Mouse (Mus musculus): Measurements from ENCODE around the gene St6galnac3. TPM values are rescaled to one million over a fixed set of nuclear protein-coding genes. Genes with fewer than 3 reads are reported as not detected.

Gene St6galnac3
- polyA plus RNA-seq, 1 experiment: 13.6 TPM

DNA sequence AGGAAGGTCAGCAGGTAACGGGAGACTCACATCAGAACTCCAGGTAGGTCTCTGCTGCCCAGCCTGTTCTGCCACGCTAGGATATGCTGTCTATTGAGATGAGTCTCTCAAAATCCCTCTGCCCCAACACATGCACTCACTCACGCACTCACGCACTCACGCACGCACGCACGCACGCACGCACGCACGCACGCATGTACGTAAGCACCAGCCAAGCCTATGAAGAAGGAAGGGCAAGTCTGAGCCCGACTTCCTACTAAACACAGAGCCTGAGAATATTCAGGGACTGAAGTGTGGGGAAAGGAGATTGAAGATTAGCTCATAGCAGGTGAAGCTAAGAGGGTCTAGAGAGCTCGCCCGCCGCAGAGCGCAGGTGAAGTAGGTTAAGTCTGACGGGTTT lies 249.5 kb downstream of the St6galnac3 start:
- 94% methylated on average over 20 of the region's 20 CpGs for WGBS
- TF ChIP-seq POLR2A (IDR thresholded peaks at IDR 0.05; ENCODE audit: borderline replicate concordance, control insufficient read depth, low read depth, low read length) (no peak), CTCF (IDR thresholded peaks at IDR 0.05; ENCODE audit: control insufficient read depth, insufficient read depth, low read length) (no peak)
- no peak overlapping the region for H3K27ac ChIP-seq (ENCODE audit: control insufficient read depth, insufficient read depth, low read depth, low read length, poor library complexity)

GRCm38 (mm10) chr3:153472583-153473471 lies 252.1 kb downstream of the St6galnac3 start:
- 88% methylated on average over 11 of the region's 11 CpGs for WGBS
- H3K4me3 ChIP-seq (replicated peaks; ENCODE audit: control insufficient read depth, low read depth, low read length): no peak overlapping the region
- no peak for TF ChIP-seq POLR2A (IDR thresholded peaks at IDR 0.05; ENCODE audit: borderline replicate concordance, control insufficient read depth, low read depth, low read length)
- TF ChIP-seq CTCF (IDR thresholded peaks at IDR 0.05; ENCODE audit: control insufficient read depth, insufficient read depth, low read length): no peak
- H3K27ac ChIP-seq (ENCODE audit: control insufficient read depth, insufficient read depth, low read depth, low read length, poor library complexity): no peak overlapping the region
- H3K4me1 ChIP-seq (ENCODE audit: control insufficient read depth, insufficient read depth, low read length): no peaks in the 10 kb centered on the region; the same call in 1 of the 2 replicates

More for the DNA sequence above, 249.5 kb downstream of the St6galnac3 start:
- Histone ChIP-seq H3K4me3 (replicated peaks; ENCODE audit: control insufficient read depth, low read depth, low read length) (no peak overlapping the region), H3K4me1 (ENCODE audit: control insufficient read depth, insufficient read depth, low read length) (no peaks in the 10 kb centered on the region; the same call in 1 of the 2 replicates)

DNA sequence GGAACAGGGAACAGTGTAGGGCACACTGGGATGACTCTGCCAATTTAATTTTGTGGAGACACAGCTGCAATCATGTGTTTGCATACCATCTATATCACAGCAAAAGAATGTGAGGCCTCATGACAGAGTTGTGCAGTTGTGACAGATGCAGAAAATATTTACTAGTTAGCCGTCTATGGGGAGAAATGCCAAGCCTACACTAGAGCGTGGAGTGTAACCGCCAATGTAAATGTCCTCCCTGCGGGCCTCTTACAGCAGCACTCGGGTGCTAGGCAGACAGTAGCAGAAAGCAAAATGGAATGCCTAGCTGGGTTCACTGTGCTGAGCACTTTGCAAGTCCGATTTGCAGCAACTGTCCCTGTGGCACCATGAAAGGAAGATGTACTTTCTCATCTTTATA lies 261.1 kb downstream of the St6galnac3 start:
- H3K4me1 ChIP-seq (ENCODE audit: control insufficient read depth, insufficient read depth, low read length): no peaks in the 10 kb centered on the region
- H3K27ac ChIP-seq (ENCODE audit: control insufficient read depth, insufficient read depth, low read depth, low read length, poor library complexity): no peak overlapping the region
- TF ChIP-seq POLR2A (IDR thresholded peaks at IDR 0.05; ENCODE audit: borderline replicate concordance, control insufficient read depth, low read depth, low read length): no peak
- TF ChIP-seq CTCF (IDR thresholded peaks at IDR 0.05; ENCODE audit: control insufficient read depth, insufficient read depth, low read length): no peak
- 86% methylated on average over 6 of the region's 6 CpGs for WGBS
- H3K4me3 ChIP-seq (replicated peaks; ENCODE audit: control insufficient read depth, low read depth, low read length): no peak overlapping the region

DNA sequence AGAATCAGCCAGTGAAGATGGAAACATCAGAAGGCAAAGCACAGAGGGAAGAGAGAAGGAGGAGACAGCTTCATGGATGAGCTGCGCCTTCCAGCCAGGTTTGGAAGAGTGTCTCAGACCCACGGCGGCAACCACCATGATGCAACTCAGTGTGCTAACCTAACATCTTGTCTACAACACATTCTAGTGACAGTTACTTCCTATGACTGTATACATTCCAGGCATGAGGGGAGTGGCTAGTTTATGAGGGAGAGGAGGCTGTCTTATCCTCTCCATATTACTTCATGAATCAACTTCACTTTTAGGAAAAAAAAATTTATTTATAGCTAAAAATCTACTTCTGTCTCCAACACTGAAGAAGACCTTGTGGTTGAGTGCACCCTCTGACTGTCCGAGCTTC lies 264.8 kb downstream of the St6galnac3 start:
- Histone ChIP-seq H3K4me1 (ENCODE audit: control insufficient read depth, insufficient read depth, low read length) (no peaks in the 10 kb centered on the region), H3K4me3 (replicated peaks; ENCODE audit: control insufficient read depth, low read depth, low read length) (no peak overlapping the region), H3K27ac (ENCODE audit: control insufficient read depth, insufficient read depth, low read depth, low read length, poor library complexity) (no peak overlapping the region)
- 88% methylated on average over 4 of the region's 4 CpGs for WGBS
- TF ChIP-seq POLR2A (IDR thresholded peaks at IDR 0.05; ENCODE audit: borderline replicate concordance, control insufficient read depth, low read depth, low read length) (no peak), CTCF (IDR thresholded peaks at IDR 0.05; ENCODE audit: control insufficient read depth, insufficient read depth, low read length) (no peak)

DNA sequence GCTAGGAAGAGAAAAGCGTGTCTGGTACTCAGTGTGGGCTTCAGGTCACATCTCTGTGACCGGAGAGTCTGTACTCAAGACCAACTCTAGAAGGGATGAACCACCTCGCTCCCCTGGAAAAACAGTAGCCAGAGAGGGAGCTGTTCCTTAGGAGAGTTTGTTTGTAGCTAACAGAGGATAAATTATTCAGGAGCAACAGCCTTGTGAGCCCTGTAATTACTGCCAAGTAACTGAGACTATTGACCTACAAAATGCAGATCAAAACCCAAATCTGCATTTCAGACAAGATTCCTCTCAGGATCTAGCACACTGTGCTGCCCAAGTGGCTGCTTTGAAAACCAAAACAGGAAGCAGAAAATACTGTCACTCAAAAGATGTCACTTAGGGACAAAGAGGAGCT lies 266.4 kb downstream of the St6galnac3 start:
- H3K27ac ChIP-seq (ENCODE audit: control insufficient read depth, insufficient read depth, low read depth, low read length, poor library complexity): no peak overlapping the region

DNA sequence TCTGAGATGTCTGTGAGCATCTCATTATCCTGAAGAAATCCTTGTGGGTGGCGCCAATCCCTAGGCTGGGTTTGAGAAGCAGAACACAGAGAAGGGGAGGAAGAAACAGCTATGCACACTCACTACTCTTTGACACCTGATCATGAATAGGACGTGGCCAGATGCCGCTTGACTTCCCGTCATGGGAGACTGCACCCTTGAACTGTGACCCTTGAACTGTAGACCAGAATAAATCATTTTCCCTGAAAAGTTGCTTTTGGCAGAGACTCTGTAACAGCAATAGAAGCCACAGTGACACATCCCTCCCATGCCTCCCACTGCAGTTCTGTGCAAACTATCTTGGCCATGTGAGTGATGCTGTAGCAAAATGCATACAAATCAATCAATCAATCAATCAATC lies 267.3 kb downstream of the St6galnac3 start:
- no peaks in the 10 kb centered on the region for H3K4me1 ChIP-seq (ENCODE audit: control insufficient read depth, insufficient read depth, low read length)
- H3K27ac ChIP-seq (ENCODE audit: control insufficient read depth, insufficient read depth, low read depth, low read length, poor library complexity): no peak overlapping the region
- TF ChIP-seq CTCF (IDR thresholded peaks at IDR 0.05; ENCODE audit: control insufficient read depth, insufficient read depth, low read length) (no peak), POLR2A (IDR thresholded peaks at IDR 0.05; ENCODE audit: borderline replicate concordance, control insufficient read depth, low read depth, low read length) (no peak)
- no peak overlapping the region for H3K4me3 ChIP-seq (replicated peaks; ENCODE audit: control insufficient read depth, low read depth, low read length)
- WGBS: 88% methylated on average over 4 of the region's 4 CpGs

More for the DNA sequence above, 266.4 kb downstream of the St6galnac3 start:
- no peak for TF ChIP-seq CTCF (IDR thresholded peaks at IDR 0.05; ENCODE audit: control insufficient read depth, insufficient read depth, low read length)
- TF ChIP-seq POLR2A (IDR thresholded peaks at IDR 0.05; ENCODE audit: borderline replicate concordance, control insufficient read depth, low read depth, low read length): no peak
- Histone ChIP-seq H3K4me1 (ENCODE audit: control insufficient read depth, insufficient read depth, low read length) (no peaks in the 10 kb centered on the region), H3K4me3 (replicated peaks; ENCODE audit: control insufficient read depth, low read depth, low read length) (no peak overlapping the region)
- WGBS: 86% methylated on average over 3 of the region's 3 CpGs

DNA sequence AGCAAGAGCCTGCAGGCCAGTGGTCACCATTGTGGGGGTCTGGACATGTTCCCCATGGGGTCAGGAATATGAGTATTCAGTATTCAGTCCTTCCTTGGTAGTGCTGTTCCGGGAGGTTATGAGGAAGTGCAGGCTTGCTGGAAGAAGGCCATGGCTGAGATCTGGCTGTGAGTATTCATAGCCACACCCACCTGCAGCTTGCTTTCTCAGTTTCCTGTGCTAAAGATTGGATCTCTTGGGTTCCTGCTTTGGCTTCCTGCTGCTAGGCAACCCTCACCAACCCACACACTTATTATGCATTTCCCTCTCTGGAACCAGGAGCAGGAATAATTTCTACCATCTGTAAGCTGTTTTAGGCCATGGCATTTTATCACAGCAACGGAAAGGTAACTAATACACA lies 267.8 kb downstream of the St6galnac3 start:
- H3K27ac ChIP-seq (ENCODE audit: control insufficient read depth, insufficient read depth, low read depth, low read length, poor library complexity): no peak overlapping the region
- no peaks in the 10 kb centered on the region for H3K4me1 ChIP-seq (ENCODE audit: control insufficient read depth, insufficient read depth, low read length)
- WGBS: 47% methylated on average over 2 of the region's 2 CpGs
- H3K4me3 ChIP-seq (replicated peaks; ENCODE audit: control insufficient read depth, low read depth, low read length): no peak overlapping the region
- TF ChIP-seq POLR2A (IDR thresholded peaks at IDR 0.05; ENCODE audit: borderline replicate concordance, control insufficient read depth, low read depth, low read length) (no peak), CTCF (IDR thresholded peaks at IDR 0.05; ENCODE audit: control insufficient read depth, insufficient read depth, low read length) (no peak)

- H3K4me3 ChIP-seq (replicated peaks; ENCODE audit: control insufficient read depth, low read depth, low read length): no peak overlapping the region
- H3K4me1 ChIP-seq (ENCODE audit: control insufficient read depth, insufficient read depth, low read length): no peaks in the 10 kb centered on the region
- no peak overlapping the region for H3K27ac ChIP-seq (ENCODE audit: control insufficient read depth, insufficient read depth, low read depth, low read length, poor library complexity)
- TF ChIP-seq CTCF (IDR thresholded peaks at IDR 0.05; ENCODE audit: control insufficient read depth, insufficient read depth, low read length) (no peak), POLR2A (IDR thresholded peaks at IDR 0.05; ENCODE audit: borderline replicate concordance, control insufficient read depth, low read depth, low read length) (no peak)
- 85% methylated on average over 5 of the region's 5 CpGs for WGBS
Observed at GRCm38 (mm10) chr3:153456227-153456626, 268.7 kb downstream of the St6galnac3 start.

Data from bone marrow, adult 2 months (tissue).